Mouse (Mus musculus) CH12.LX (cell line): ENCODE results near the gene Iqca. TPM values are rescaled to one million over a fixed set of nuclear protein-coding genes. Genes with fewer than 3 reads are reported as not detected.
A peak's percentile ranks its signal among the peaks of the same experiment; 100 is the strongest.

Experiments used
- DNase-seq: peaks from one replicate; pipeline ENCODE4 v3.0.0-alpha.2; 2013; ENCODE audit errors: extremely low read depth
- H3K27ac ChIP-seq: 2 replicates; pipeline ENCODE4 v1.5.1; 2012; ENCODE audit warnings: low read depth, mild to moderate bottlenecking, control low read depth, moderate library complexity; ENCODE audit not compliant: insufficient read depth
- H3K27me3 ChIP-seq: replicated peaks from 2 replicates; pipeline ENCODE3; 2012; ENCODE audit warnings: inconsistent platforms
- H3K36me3 ChIP-seq, 2 experiments: replicated peaks in 1 of 2; 2 replicates each; pipeline versions ENCODE3 to v1.6.1; 2012; ENCODE audit warnings: inconsistent platforms in 1 of 2, low read length in 1 of 2, mild to moderate bottlenecking in 1 of 2, mixed read lengths in 1 of 2, moderate library complexity in 1 of 2; ENCODE audit not compliant: control insufficient read depth in 1 of 2, insufficient read depth in 1 of 2
- H3K4me1 ChIP-seq, 2 experiments: 2 replicates each; pipeline ENCODE4 v1.6.1; 2012; ENCODE audit warnings: inconsistent platforms in 1 of 2, moderate library complexity in 1 of 2; ENCODE audit not compliant: insufficient read depth in 2 of 2, control insufficient read depth in 1 of 2
- H3K4me2 ChIP-seq: 2 replicates; pipeline ENCODE4 v1.6.1; 2012; ENCODE audit warnings: low read depth, mild to moderate bottlenecking, control low read depth; ENCODE audit not compliant: poor library complexity, insufficient read depth, severe bottlenecking
- H3K4me3 ChIP-seq, 3 experiments: fragments of 150-350 bp in 1 of 3; sonication (generic) in 1 of 3; replicated peaks in 1 of 3; 2 replicates each; pipeline versions ENCODE3 to v1.5.1; 2011 to 2012; ENCODE audit warnings: low read depth in 2 of 3, low read length in 2 of 3, mild to moderate bottlenecking in 2 of 3, moderate library complexity in 2 of 3, control low read depth in 1 of 3, improper control_type of control experiment in 1 of 3, inconsistent platforms in 1 of 3, mixed read lengths in 1 of 3; ENCODE audit not compliant: poor library complexity in 1 of 3
- H3K79me2 ChIP-seq: replicated peaks from 2 replicates; pipeline ENCODE4 v1.6.1; 2012; ENCODE audit warnings: mild to moderate bottlenecking, moderate library complexity; ENCODE audit not compliant: control insufficient read depth, poor library complexity, insufficient read depth, severe bottlenecking; ENCODE audit errors: extremely low read depth
- H3K9ac ChIP-seq: 2 replicates; pipeline ENCODE4 v1.6.1; 2012; ENCODE audit warnings: low read depth, mild to moderate bottlenecking, control low read depth, moderate library complexity; ENCODE audit not compliant: insufficient read depth
- H3K9me3 ChIP-seq: replicated peaks from 2 replicates; pipeline ENCODE3; 2012; ENCODE audit warnings: low read length, inconsistent platforms, mixed read lengths
- CHD1 ChIP-seq: IDR thresholded peaks from 2 replicates; pipeline ENCODE4 v1.6.1; 2012; ENCODE audit warnings: low read depth, low read length, improper control_type of control experiment, inconsistent platforms
- CTCF ChIP-seq, 2 experiments: IDR thresholded peaks in 1 of 2; conservative IDR thresholded peaks in 1 of 2; 2 replicates each; pipeline ENCODE4 v1.5.1; 2011 to 2012; ENCODE audit warnings: low read depth in 2 of 2, low read length in 2 of 2, improper control_type of control experiment in 1 of 2, inconsistent platforms in 1 of 2, mild to moderate bottlenecking in 1 of 2, moderate library complexity in 1 of 2
- EP300 ChIP-seq: IDR thresholded peaks from 2 replicates; pipeline ENCODE4 v1.6.1; 2011; ENCODE audit warnings: low read length, improper control_type of control experiment
- ETS1 ChIP-seq: conservative IDR thresholded peaks from 2 replicates; pipeline ENCODE4 v1.6.1; 2012; ENCODE audit warnings: low read depth, mild to moderate bottlenecking, inconsistent platforms, low read length, improper control_type of control experiment, moderate library complexity
- GABPA ChIP-seq: IDR thresholded peaks from 2 replicates; pipeline ENCODE4 v1.6.1; 2012; ENCODE audit warnings: low read depth, low read length, improper control_type of control experiment, inconsistent platforms; ENCODE audit not compliant: insufficient replicate concordance
- HCFC1 ChIP-seq: IDR thresholded peaks from 2 replicates; pipeline ENCODE4 v1.6.1; 2012; ENCODE audit warnings: low read depth, mild to moderate bottlenecking, inconsistent platforms, low read length, improper control_type of control experiment
- JUN ChIP-seq: IDR thresholded peaks from 2 replicates; pipeline ENCODE4 v1.6.1; 2011; ENCODE audit warnings: low read depth, mild to moderate bottlenecking, low read length, improper control_type of control experiment, moderate library complexity; ENCODE audit not compliant: insufficient read depth
- KAT2A ChIP-seq: IDR thresholded peaks from 2 replicates; pipeline ENCODE4 v1.6.1; 2012; ENCODE audit warnings: low read length, improper control_type of control experiment, inconsistent platforms; ENCODE audit not compliant: insufficient replicate concordance
- MEF2A ChIP-seq: IDR thresholded peaks from 2 replicates; pipeline ENCODE4 v1.6.1; 2014; ENCODE audit warnings: low read depth, mild to moderate bottlenecking, inconsistent platforms, low read length, improper control_type of control experiment, borderline replicate concordance
- PAX5 ChIP-seq: IDR thresholded peaks from 2 replicates; pipeline ENCODE4 v1.6.1; 2012; ENCODE audit warnings: low read length, inconsistent platforms, mixed read lengths
- POLR2A ChIP-seq: IDR thresholded peaks from 2 replicates; pipeline ENCODE4 v1.6.1; 2011; ENCODE audit warnings: low read depth, mild to moderate bottlenecking, improper control_type of control experiment, low read length
- RAD21 ChIP-seq: IDR thresholded peaks from 2 replicates; pipeline ENCODE4 v1.6.1; 2011; ENCODE audit warnings: low read depth, mild to moderate bottlenecking, low read length, improper control_type of control experiment, moderate library complexity
- RCOR1 ChIP-seq: conservative IDR thresholded peaks from 2 replicates; pipeline ENCODE4 v1.6.1; 2012; ENCODE audit warnings: low read depth, mild to moderate bottlenecking, inconsistent platforms, low read length, improper control_type of control experiment
- SMC3 ChIP-seq: IDR thresholded peaks from 2 replicates; pipeline ENCODE4 v1.6.1; 2011; ENCODE audit warnings: low read depth, low read length, improper control_type of control experiment
- TBP ChIP-seq: conservative IDR thresholded peaks from 2 replicates; pipeline ENCODE4 v1.6.1; 2011; ENCODE audit warnings: low read depth, low read length, improper control_type of control experiment
- TCF12 ChIP-seq: IDR thresholded peaks from 2 replicates; pipeline ENCODE4 v1.6.1; 2014; ENCODE audit warnings: low read depth, mild to moderate bottlenecking, inconsistent platforms, low read length, improper control_type of control experiment
- USF2 ChIP-seq: conservative IDR thresholded peaks from 2 replicates; pipeline ENCODE4 v1.6.1; 2011; ENCODE audit warnings: low read depth, low read length, improper control_type of control experiment
- dilution Hi-C: fragments of 300-500 bp; cut with MboI; formaldehyde crosslinking; loops from 2 replicates; pipeline ENCODE4 v1.14.3; 2020; ENCODE audit warnings: low sequenced_read_pairs; ENCODE audit not compliant: extremely low pct_unique_long_range_greater_than_20kb, extremely low pct_ligation_motif_present
- in situ Hi-C: fragments of 300-500 bp; cut with MboI; formaldehyde crosslinking; loops from 3 replicates; pipeline ENCODE4 v1.14.3; 2019; ENCODE audit warnings: low sequenced_read_pairs, low pct_ligation_motif_present, low pct_unique_long_range_greater_than_20kb, mixed read lengths
- polyA plus RNA-seq: library from polyadenylated mRNA; unstranded; fragments of >175 nt; gene quantifications from 2 replicates; pipeline ENCODE4 v1.2.1, GENCODE M21; 2012; ENCODE audit warnings: low read depth; ENCODE audit not compliant: insufficient read length
- total RNA-seq, 2 experiments: library from RNA; depleted of rRNA; stranded (reverse); fragments of 300-350 nt in 1 of 2; fragments of >200 nt in 1 of 2; gene quantifications; 2 replicates each; pipeline ENCODE4 v1.2.3; 2012 to 2014

Gene Iqca
- total and polyA plus RNA-seq, 3 experiments: 0.19 TPM; not detected in 2

GRCm38 (mm10) chr1:90050046-90050739 is 103.0 kb downstream of the Iqca start:
- no peaks in the 10 kb centered on the region for H3K36me3 ChIP-seq
- H3K4me3 ChIP-seq: no peak overlapping the region
- H3K9ac ChIP-seq: no peak overlapping the region
- dilution Hi-C loops: no loop called here
- no peak for TF ChIP-seq ETS1
- no peak overlapping the region for H3K27ac ChIP-seq
- in situ Hi-C loops: no loop called here
- H3K27me3 ChIP-seq: peaks cover 45% of the 10 kb centered on the region
- H3K4me2 ChIP-seq: no peak overlapping the region
- H3K9me3 ChIP-seq: no peaks in the 10 kb centered on the region
- no peak for DNase-seq
- no peaks in the 10 kb centered on the region for H3K79me2 ChIP-seq
- H3K4me1 ChIP-seq: no peaks in the 10 kb centered on the region

DNA sequence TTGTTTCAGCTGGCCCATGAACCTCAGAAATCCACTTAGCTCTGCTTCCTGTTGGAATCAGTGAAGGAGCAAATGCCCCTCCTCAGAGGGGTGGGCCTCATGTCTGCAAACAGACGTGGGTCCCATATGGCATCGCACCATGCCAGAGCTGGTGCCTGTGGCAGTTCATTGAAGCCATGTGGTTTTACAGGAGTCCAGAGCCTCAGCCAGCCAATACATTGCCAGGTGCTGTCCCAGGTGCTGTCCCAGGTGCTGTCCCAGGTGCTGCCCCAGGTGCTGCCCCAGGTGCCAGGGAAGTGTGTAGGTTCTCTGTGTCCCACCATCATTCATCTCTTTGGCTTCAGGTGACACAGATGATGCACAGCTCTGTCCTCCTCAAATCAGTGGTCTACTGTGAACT is 124.9 kb downstream of the Iqca start:
- Histone ChIP-seq H3K4me2 (no peak overlapping the region), H3K4me1 (no peaks in the 10 kb centered on the region), H3K27me3 (peaks cover 71% of the 10 kb centered on the region), H3K36me3 (no peaks in the 10 kb centered on the region), H3K79me2 (no peaks in the 10 kb centered on the region), H3K4me3 (no peak overlapping the region), H3K27ac (no peak overlapping the region), H3K9ac (no peak overlapping the region), H3K9me3 (no peaks in the 10 kb centered on the region)
- TF ChIP-seq KAT2A: no peak
- TF ChIP-seq EP300: no peak
- TF ChIP-seq PAX5: no peak
- TF ChIP-seq TBP: no peak
- TF ChIP-seq HCFC1: no peak
- TF ChIP-seq POLR2A: no peak
- TF ChIP-seq RCOR1: no peak
- TF ChIP-seq USF2: no peak
- no peak for TF ChIP-seq TCF12
- DNase-seq: no peak
- dilution Hi-C loops: no loop called here
- in situ Hi-C loops: no loop called here

DNA sequence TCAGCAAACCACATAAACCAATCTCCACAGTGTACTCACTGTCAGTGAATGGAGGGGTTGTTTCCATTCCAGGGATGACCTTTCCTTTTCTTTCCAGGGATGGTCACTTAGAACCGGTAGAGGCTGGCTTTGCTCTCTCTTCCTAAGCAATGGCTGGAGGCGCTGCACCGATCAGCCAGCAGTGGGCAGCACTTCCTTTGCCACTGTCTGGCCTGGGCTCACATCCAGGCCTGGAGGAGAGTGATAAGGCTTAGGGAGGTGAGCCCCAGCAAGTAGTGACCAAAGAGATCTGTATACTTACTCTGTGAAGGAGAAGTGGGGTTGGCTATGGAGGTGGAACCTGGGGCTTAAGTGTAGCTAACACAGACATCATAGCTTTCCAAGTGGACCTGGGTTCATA is 126.3 kb downstream of the Iqca start:
- dilution Hi-C loops: no loop called here
- Histone ChIP-seq H3K4me3 (no peak overlapping the region), H3K9ac (no peak overlapping the region), H3K4me1 (no peaks in the 10 kb centered on the region), H3K36me3 (no peaks in the 10 kb centered on the region), H3K27me3 (peaks cover 71% of the 10 kb centered on the region), H3K79me2 (no peaks in the 10 kb centered on the region), H3K9me3 (no peaks in the 10 kb centered on the region), H3K27ac (no peak overlapping the region), H3K4me2 (no peak overlapping the region)
- TF ChIP-seq RAD21: peak; percentile 49
- no peak for TF ChIP-seq TCF12
- TF ChIP-seq CTCF (conservative IDR thresholded peaks at IDR 0.05 in 1 of 2, IDR thresholded peaks at IDR 0.05 in 1 of 2; ENCODE audit: low read depth in 2 of 2, low read length in 2 of 2): peak; percentile 30 to 65; a peak in 2 of 4 replicates
- TF ChIP-seq GABPA: no peak
- TF ChIP-seq SMC3: peak; percentile 51
- no peak for TF ChIP-seq JUN
- no peak for TF ChIP-seq KAT2A
- TF ChIP-seq MEF2A: no peak
- TF ChIP-seq TBP: no peak
- no peak for TF ChIP-seq POLR2A
- no peak for TF ChIP-seq PAX5
- no peak for TF ChIP-seq CHD1
- in situ Hi-C loops: no loop called here
- DNase-seq: peak; percentile 20
